Mouse (Mus musculus) lung, postnatal 0 days (tissue): ENCODE measurements around the gene Rpl22l1. TPM values are rescaled to one million over a fixed set of nuclear protein-coding genes. Genes with fewer than 3 reads are reported as not detected.
"Not testable (repeated sequence)": the region's sequence is repeated elsewhere in the genome, so short reads cannot be mapped to it uniquely, and the experiment has no call there.

Experiments
- ATAC-seq: fragments of 200-750 bp; cut with Nextera tagmentation; 2 replicates; pipeline ENCODE4 v1.8.0; 2017; ENCODE audit warnings: moderate library complexity
- DNase-seq: peaks from one replicate; pipeline ENCODE4 v3.0.0-alpha.2; 2016; ENCODE audit warnings: low spot score
- H3K27ac ChIP-seq: fragments of 300-500 bp; sonication (generic); 2 replicates; pipeline ENCODE4 v1.5.1; 2014; ENCODE audit warnings: antibody characterized with exemption, mild to moderate bottlenecking, low read length, mixed read lengths
- H3K27me3 ChIP-seq: fragments of 300-500 bp; sonication (generic); replicated peaks from 2 replicates; pipeline ENCODE4 v1.6.1; 2014; ENCODE audit warnings: low read length, mixed read lengths; ENCODE audit not compliant: insufficient read depth
- H3K36me3 ChIP-seq: fragments of 300-500 bp; sonication (generic); 2 replicates; pipeline ENCODE4 v1.6.1; 2014; ENCODE audit warnings: low read length, mixed read lengths; ENCODE audit not compliant: insufficient read depth
- H3K4me1 ChIP-seq: fragments of 300-500 bp; sonication (generic); 2 replicates; pipeline ENCODE4 v1.6.1; 2014; ENCODE audit warnings: antibody characterized with exemption, low read depth, low read length, mixed read lengths; ENCODE audit not compliant: insufficient read depth
- H3K4me2 ChIP-seq: fragments of 300-500 bp; sonication (generic); replicated peaks from 2 replicates; pipeline ENCODE4 v1.6.1; 2014; ENCODE audit warnings: low read depth, mild to moderate bottlenecking, low read length, moderate library complexity, mixed read lengths
- H3K4me3 ChIP-seq: fragments of 300-500 bp; sonication (generic); 2 replicates; pipeline ENCODE4 v1.5.1; 2014; ENCODE audit warnings: low read depth, low read length
- H3K9ac ChIP-seq: fragments of 300-500 bp; sonication (generic); replicated peaks from 2 replicates; pipeline ENCODE4 v1.6.1; 2014; ENCODE audit warnings: low read depth, mild to moderate bottlenecking
- H3K9me3 ChIP-seq: fragments of 300-500 bp; sonication (generic); 2 replicates; pipeline ENCODE4 v1.6.1; 2016; ENCODE audit warnings: low read length, mixed read lengths
- CTCF ChIP-seq: IDR thresholded peaks from 2 replicates; pipeline ENCODE4 v1.5.1; 2016; ENCODE audit warnings: antibody characterized with exemption, mild to moderate bottlenecking
- EP300 ChIP-seq: IDR thresholded peaks from 2 replicates; pipeline ENCODE4 v1.6.1; 2016; ENCODE audit warnings: antibody characterized with exemption, mild to moderate bottlenecking, control low read depth
- WGBS: fragments of 180-500 bp; shearing (Covaris S2); extraction: QIAGEN DNeasy Blood & Tissue Kit; methylation state at CpG from one replicate; pipeline ENCODE4 v1.1.7; 2014; 5-methylcytosine and 5-hydroxymethylcytosine counted together
- polyA plus RNA-seq: library from polyadenylated mRNA; unstranded; fragments of >200 nt; fragmentation: Nextera tagmentation; extraction: Ambion mirVana; gene quantifications from 2 replicates; pipeline ENCODE4 v1.2.1, GENCODE M21; 2015

Gene Rpl22l1
- polyA plus RNA-seq: 279 and 306 TPM in 2 replicates

GRCm38 (mm10) chr3:28805301-28806097 is at the start of gene Rpl22l1:
Rpl22l1 (plus strand) TSS chr3:28805436.
- H3K9ac ChIP-seq: peak within 1 kb of the TSS; percentile 91
- WGBS: under 1% methylated on average over 69 of the region's 72 CpGs

GRCm38 (mm10) chr3:28755477-28755876 is 49.8 kb upstream of the Rpl22l1 start:
- TF ChIP-seq EP300 (no peak), CTCF (no peak)
- no peak for ATAC-seq
- H3K4me1 ChIP-seq: no peaks in the 10 kb centered on the region
- no peak for DNase-seq
- no peaks in the 10 kb centered on the region for H3K36me3 ChIP-seq
- H3K9ac ChIP-seq: no peak overlapping the region
- no peak overlapping the region for H3K27ac ChIP-seq
- no peak overlapping the region for H3K4me3 ChIP-seq
- 79% methylated on average over 7 of the region's 7 CpGs for WGBS
- H3K27me3 ChIP-seq: no peaks in the 10 kb centered on the region
- no peak overlapping the region for H3K4me2 ChIP-seq
- H3K9me3 ChIP-seq: no peaks in the 10 kb centered on the region

More at GRCm38 (mm10) chr3:28805301-28806097, at the start of gene Rpl22l1:
- TF ChIP-seq CTCF (no peak; the same call in 1 of the 2 replicates), EP300 (no peak)
- Histone ChIP-seq H3K4me1 (peaks cover 4% of the 10 kb centered on the region; the same call in 1 of the 2 replicates), H3K4me3 (peak within 1 kb of the TSS; percentile 95), H3K4me2 (peak within 1 kb of the TSS; percentile 64), H3K9me3 (no peaks in the 10 kb centered on the region), H3K27me3 (no peaks in the 10 kb centered on the region), H3K27ac (peak within 1 kb of the TSS; percentile 88), H3K36me3 (peaks cover 5% of the 10 kb centered on the region; the same call in 1 of the 2 replicates)
- ATAC-seq (peak; percentile 100), DNase-seq (peak; percentile 98)

- H3K9ac ChIP-seq: no peak overlapping the region
- no peak overlapping the region for H3K4me3 ChIP-seq
- H3K4me1 ChIP-seq: no peaks in the 10 kb centered on the region
- TF ChIP-seq EP300: no peak
- TF ChIP-seq CTCF: no peak
- no peaks in the 10 kb centered on the region for H3K9me3 ChIP-seq
- no peak overlapping the region for H3K4me2 ChIP-seq
- H3K36me3 ChIP-seq: no peaks in the 10 kb centered on the region
- DNase-seq: no peak
- no peaks in the 10 kb centered on the region for H3K27me3 ChIP-seq
- ATAC-seq: no peak
- 86% methylated on average over 8 of the region's 8 CpGs for WGBS
- no peak overlapping the region for H3K27ac ChIP-seq
Observed at GRCm38 (mm10) chr3:28761225-28761789, 43.9 kb upstream of the Rpl22l1 start.

- WGBS: 55% methylated on average over 4 of the region's 4 CpGs
- no peaks in the 10 kb centered on the region for H3K27me3 ChIP-seq
- H3K36me3 ChIP-seq: no peaks in the 10 kb centered on the region
- peak; percentile 86 for DNase-seq
- H3K9me3 ChIP-seq: no peaks in the 10 kb centered on the region
- peak; percentile 96 for ATAC-seq
- H3K27ac ChIP-seq: peak overlapping the region; percentile 14; the same call in 1 of the 2 replicates
- no peak overlapping the region for H3K9ac ChIP-seq
- H3K4me3 ChIP-seq: no peak overlapping the region
- H3K4me1 ChIP-seq: no peaks in the 10 kb centered on the region
- H3K4me2 ChIP-seq: no peak overlapping the region
- TF ChIP-seq EP300 (peak; percentile 92), CTCF (no peak)
Observed at GRCm38 (mm10) chr3:28766935-28767334, 38.3 kb upstream of the Rpl22l1 start.

GRCm38 (mm10) chr3:28768222-28768621 is 37.0 kb upstream of the Rpl22l1 start:
- Histone ChIP-seq H3K36me3 (no peaks in the 10 kb centered on the region), H3K4me2 (no peak overlapping the region), H3K27me3 (no peaks in the 10 kb centered on the region), H3K9ac (no peak overlapping the region), H3K4me3 (no peak overlapping the region), H3K27ac (peak overlapping the region; percentile 21; the same call in 1 of the 2 replicates), H3K9me3 (no peaks in the 10 kb centered on the region), H3K4me1 (no peaks in the 10 kb centered on the region)
- ATAC-seq (0 out of 2 replicates have a peak, but pooled peaks have one; percentile 21), DNase-seq (peak; percentile 12)
- no peak for TF ChIP-seq EP300
- TF ChIP-seq CTCF: no peak
- 55% methylated on average over 3 of the region's 3 CpGs for WGBS

GRCm38 (mm10) chr3:28772919-28773318 is 32.3 kb upstream of the Rpl22l1 start:
- H3K9ac ChIP-seq, H3K9me3 ChIP-seq, H3K4me2 ChIP-seq, H3K4me1 ChIP-seq, ATAC-seq, H3K27me3 ChIP-seq, DNase-seq, H3K36me3 ChIP-seq, H3K27ac ChIP-seq, H3K4me3 ChIP-seq: not testable (repeated sequence)
- WGBS: 59% methylated on average over 4 of the region's 4 CpGs
